Mouse (Mus musculus) CH12.LX (cell line): ENCODE results near the gene Mctp1.

ENCODE experiments used
- CHD2 ChIP-seq: IDR thresholded peaks from 2 replicates; pipeline ENCODE4 v1.6.1; 2011; ENCODE audit warnings: low read length, improper control_type of control experiment
- CTCF ChIP-seq, 2 experiments: IDR thresholded peaks in 1 of 2; conservative IDR thresholded peaks in 1 of 2; 2 replicates each; pipeline ENCODE4 v1.5.1; 2011 to 2012; ENCODE audit warnings: low read depth in 2 of 2, low read length in 2 of 2, improper control_type of control experiment in 1 of 2, inconsistent platforms in 1 of 2, mild to moderate bottlenecking in 1 of 2, moderate library complexity in 1 of 2
- E2F4 ChIP-seq: IDR thresholded peaks from 2 replicates; pipeline ENCODE4 v1.6.1; 2011; ENCODE audit warnings: low read depth, low read length, improper control_type of control experiment; ENCODE audit not compliant: insufficient replicate concordance
- ELF1 ChIP-seq: IDR thresholded peaks from 2 replicates; pipeline ENCODE4 v1.6.1; 2014; ENCODE audit warnings: low read depth, mild to moderate bottlenecking, inconsistent platforms, low read length, improper control_type of control experiment
- EP300 ChIP-seq: IDR thresholded peaks from 2 replicates; pipeline ENCODE4 v1.6.1; 2011; ENCODE audit warnings: low read length, improper control_type of control experiment
- JUND ChIP-seq: conservative IDR thresholded peaks from 2 replicates; pipeline ENCODE4 v1.6.1; 2011; ENCODE audit warnings: low read depth, low read length, improper control_type of control experiment
- MYC ChIP-seq: IDR thresholded peaks from 2 replicates; pipeline ENCODE4 v1.6.1; 2011; ENCODE audit warnings: low read depth, mild to moderate bottlenecking, improper control_type of control experiment, low read length
- POLR2A ChIP-seq: IDR thresholded peaks from 2 replicates; pipeline ENCODE4 v1.6.1; 2011; ENCODE audit warnings: low read depth, mild to moderate bottlenecking, improper control_type of control experiment, low read length
- RAD21 ChIP-seq: IDR thresholded peaks from 2 replicates; pipeline ENCODE4 v1.6.1; 2011; ENCODE audit warnings: low read depth, mild to moderate bottlenecking, low read length, improper control_type of control experiment, moderate library complexity
- RCOR1 ChIP-seq: conservative IDR thresholded peaks from 2 replicates; pipeline ENCODE4 v1.6.1; 2012; ENCODE audit warnings: low read depth, mild to moderate bottlenecking, inconsistent platforms, low read length, improper control_type of control experiment
- SMC3 ChIP-seq: IDR thresholded peaks from 2 replicates; pipeline ENCODE4 v1.6.1; 2011; ENCODE audit warnings: low read depth, low read length, improper control_type of control experiment
- USF1 ChIP-seq: IDR thresholded peaks from 2 replicates; pipeline ENCODE4 v1.6.1; 2014; ENCODE audit warnings: low read depth, mild to moderate bottlenecking, inconsistent platforms, low read length, improper control_type of control experiment
- USF2 ChIP-seq: conservative IDR thresholded peaks from 2 replicates; pipeline ENCODE4 v1.6.1; 2011; ENCODE audit warnings: low read depth, low read length, improper control_type of control experiment

- TF ChIP-seq RAD21 (no peak), CTCF (conservative IDR thresholded peaks at IDR 0.05 in 1 of 2, IDR thresholded peaks at IDR 0.05 in 1 of 2; ENCODE audit: low read depth in 2 of 2, low read length in 2 of 2) (no peak), POLR2A (no peak), E2F4 (no peak), RCOR1 (no peak), CHD2 (no peak), ELF1 (no peak), USF1 (no peak), SMC3 (no peak), USF2 (no peak), EP300 (no peak), MYC (no peak), JUND (no peak)
These were observed 163.5 kb downstream of the Mctp1 start for GRCm38 (mm10) chr13:76547854-76548253.
